Mouse (Mus musculus): ENCODE data around the gene Mboat7. TPM values are rescaled to one million over a fixed set of nuclear protein-coding genes. Genes with fewer than 3 reads are reported as not detected.

Gene Mboat7
- polyA plus RNA-seq, 1 experiment from 2014 or later = 59.4 TPM

- ATAC-seq (ENCODE audit: insufficient number of reproducible peaks, insufficient read depth, low FRiP score, low TSS enrichment, low read depth) = peak; percentile 73
- H3K27me3 ChIP-seq = no peaks in the 10 kb centered on the region
- peaks cover 21% of the 10 kb centered on the region for H3K4me1 ChIP-seq (replicated peaks)
- H3K36me3 ChIP-seq = peaks cover 47% of the 10 kb centered on the region
- peak within 1 kb of the TSS; percentile 81 for H3K4me2 ChIP-seq
- H3K27ac ChIP-seq = peak within 1 kb of the TSS; percentile 98
- no peaks in the 10 kb centered on the region for H3K9me3 ChIP-seq
- H3K9ac ChIP-seq (replicated peaks) = peak within 1 kb of the TSS; percentile 89
- under 1% methylated on average over 49 of the region's 49 CpGs for WGBS
- H3K4me3 ChIP-seq (replicated peaks) = peak within 1 kb of the TSS; percentile 71
Observed at GRCm38 (mm10) chr7:3692382-3692986, 839 bp downstream of the Mboat7 start, which contains the start of gene Tsen34. TSS of gene Tsen34 (plus strand) at chr7:3692863.

- peak overlapping the region; percentile 98; the same call in 1 of the 2 replicates for H3K27ac ChIP-seq
- WGBS = 28% methylated on average over 3 of the region's 3 CpGs
Observed at GRCm38 (mm10) chr7:3691919-3692318, 1.4 kb downstream of the Mboat7 start.

GRCm38 (mm10) chr7:3685400-3686187 is 7.7 kb downstream of the Mboat7 start:
- Histone ChIP-seq H3K4me3 (replicated peaks) (no peak overlapping the region), H3K36me3 (peaks cover 82% of the 10 kb centered on the region), H3K9me3 (no peaks in the 10 kb centered on the region), H3K27ac (no peak overlapping the region), H3K4me2 (no peak overlapping the region), H3K27me3 (no peaks in the 10 kb centered on the region), H3K4me1 (replicated peaks) (no peaks in the 10 kb centered on the region), H3K9ac (replicated peaks) (no peak overlapping the region)
- ATAC-seq (ENCODE audit: insufficient number of reproducible peaks, insufficient read depth, low FRiP score, low TSS enrichment, low read depth) = no peak
- 86% methylated on average over 31 of the region's 31 CpGs for WGBS

More at GRCm38 (mm10) chr7:3691919-3692318, 1.4 kb downstream of the Mboat7 start:
- peaks cover 21% of the 10 kb centered on the region for H3K4me1 ChIP-seq (replicated peaks)
- H3K27me3 ChIP-seq = no peaks in the 10 kb centered on the region
- peak overlapping the region; percentile 71 for H3K4me3 ChIP-seq (replicated peaks)
- peak overlapping the region; percentile 81 for H3K4me2 ChIP-seq
- H3K9ac ChIP-seq (replicated peaks) = peak overlapping the region; percentile 89
- ATAC-seq (ENCODE audit: insufficient number of reproducible peaks, insufficient read depth, low FRiP score, low TSS enrichment, low read depth) = no peak
- no peaks in the 10 kb centered on the region for H3K9me3 ChIP-seq
- H3K36me3 ChIP-seq = peaks cover 47% of the 10 kb centered on the region

GRCm38 (mm10) chr7:3684698-3685097 is 8.6 kb downstream of the Mboat7 start:
- no peaks in the 10 kb centered on the region for H3K9me3 ChIP-seq
- WGBS = 93% methylated on average over 8 of the region's 8 CpGs
- H3K9ac ChIP-seq (replicated peaks) = no peak overlapping the region
- H3K4me2 ChIP-seq = no peak overlapping the region
- ATAC-seq (ENCODE audit: insufficient number of reproducible peaks, insufficient read depth, low FRiP score, low TSS enrichment, low read depth) = no peak
- no peaks in the 10 kb centered on the region for H3K27me3 ChIP-seq
- H3K4me3 ChIP-seq (replicated peaks) = no peak overlapping the region
- peaks cover 79% of the 10 kb centered on the region for H3K36me3 ChIP-seq
- H3K4me1 ChIP-seq (replicated peaks) = no peaks in the 10 kb centered on the region
- H3K27ac ChIP-seq = no peak overlapping the region

GRCm38 (mm10) chr7:3683908-3684550 is 9.3 kb downstream of the Mboat7 start:
- no peaks in the 10 kb centered on the region for H3K4me1 ChIP-seq (replicated peaks)
- peaks cover 83% of the 10 kb centered on the region for H3K36me3 ChIP-seq
- no peak overlapping the region for H3K4me2 ChIP-seq
- H3K4me3 ChIP-seq (replicated peaks) = no peak overlapping the region
- no peak overlapping the region for H3K9ac ChIP-seq (replicated peaks)
- 87% methylated on average over 10 of the region's 10 CpGs for WGBS
- H3K27me3 ChIP-seq = no peaks in the 10 kb centered on the region
- no peak for ATAC-seq (ENCODE audit: insufficient number of reproducible peaks, insufficient read depth, low FRiP score, low TSS enrichment, low read depth)
- H3K27ac ChIP-seq = no peak overlapping the region
- no peaks in the 10 kb centered on the region for H3K9me3 ChIP-seq

- Histone ChIP-seq H3K9ac (replicated peaks) (no peak within 1 kb of the TSS), H3K36me3 (peaks cover 31% of the 10 kb centered on the region), H3K27ac (no peak within 1 kb of the TSS), H3K4me3 (replicated peaks) (no peak within 1 kb of the TSS; the same call in 1 of the 2 replicates), H3K4me2 (no peak within 1 kb of the TSS), H3K4me1 (replicated peaks) (no peaks in the 10 kb centered on the region), H3K27me3 (no peaks in the 10 kb centered on the region), H3K9me3 (no peaks in the 10 kb centered on the region)
- 36% methylated on average over 9 of the region's 9 CpGs for WGBS
- no peak for ATAC-seq (ENCODE audit: insufficient number of reproducible peaks, insufficient read depth, low FRiP score, low TSS enrichment, low read depth)
Observed at GRCm38 (mm10) chr7:3677342-3677741, 16.0 kb downstream of the Mboat7 start, which contains the start of gene Tmc4. TSS of gene Tmc4 (minus strand) at chr7:3677553.

GRCm38 (mm10) chr7:3676371-3676770 is 17.0 kb downstream of the Mboat7 start:
- Histone ChIP-seq H3K27ac (no peak overlapping the region), H3K9me3 (no peaks in the 10 kb centered on the region), H3K36me3 (peaks cover 25% of the 10 kb centered on the region), H3K9ac (replicated peaks) (no peak overlapping the region), H3K4me1 (replicated peaks) (no peaks in the 10 kb centered on the region), H3K4me3 (replicated peaks) (no peak overlapping the region; the same call in 1 of the 2 replicates), H3K4me2 (no peak overlapping the region), H3K27me3 (no peaks in the 10 kb centered on the region)
- WGBS = 88% methylated on average over 12 of the region's 12 CpGs
- ATAC-seq (ENCODE audit: insufficient number of reproducible peaks, insufficient read depth, low FRiP score, low TSS enrichment, low read depth) = no peak

- peaks cover 16% of the 10 kb centered on the region for H3K36me3 ChIP-seq
- WGBS = 82% methylated on average over 3 of the region's 3 CpGs
- no peak for ATAC-seq (ENCODE audit: insufficient number of reproducible peaks, insufficient read depth, low FRiP score, low TSS enrichment, low read depth)
- H3K27ac ChIP-seq = no peak overlapping the region
- no peaks in the 10 kb centered on the region for H3K4me1 ChIP-seq (replicated peaks)
- no peak overlapping the region for H3K4me2 ChIP-seq
- H3K9ac ChIP-seq (replicated peaks) = no peak overlapping the region
- H3K27me3 ChIP-seq = no peaks in the 10 kb centered on the region
- no peak overlapping the region for H3K4me3 ChIP-seq (replicated peaks)
- H3K9me3 ChIP-seq = no peaks in the 10 kb centered on the region
Observed at GRCm38 (mm10) chr7:3675228-3675548, 18.1 kb downstream of the Mboat7 start.

GRCm38 (mm10) chr7:3674507-3675227 is 18.7 kb downstream of the Mboat7 start:
- H3K4me3 ChIP-seq (replicated peaks) = no peak overlapping the region
- 67% methylated on average over 10 of the region's 10 CpGs for WGBS
- H3K4me2 ChIP-seq = no peak overlapping the region
- no peak overlapping the region for H3K27ac ChIP-seq
- H3K27me3 ChIP-seq = no peaks in the 10 kb centered on the region
- H3K9ac ChIP-seq (replicated peaks) = no peak overlapping the region
- peak; percentile 79 for ATAC-seq (ENCODE audit: insufficient number of reproducible peaks, insufficient read depth, low FRiP score, low TSS enrichment, low read depth)
- no peaks in the 10 kb centered on the region for H3K4me1 ChIP-seq (replicated peaks)
- H3K36me3 ChIP-seq = peaks cover 13% of the 10 kb centered on the region
- no peaks in the 10 kb centered on the region for H3K9me3 ChIP-seq

- H3K27ac ChIP-seq = no peak overlapping the region
- ATAC-seq (ENCODE audit: insufficient number of reproducible peaks, insufficient read depth, low FRiP score, low TSS enrichment, low read depth) = no peak
- no peak overlapping the region for H3K4me3 ChIP-seq (replicated peaks)
- no peaks in the 10 kb centered on the region for H3K27me3 ChIP-seq
- 18% methylated on average over 14 of the region's 14 CpGs for WGBS
- peaks cover 16% of the 10 kb centered on the region for H3K36me3 ChIP-seq
- H3K9ac ChIP-seq (replicated peaks) = no peak overlapping the region
- H3K4me1 ChIP-seq (replicated peaks) = peaks cover 17% of the 10 kb centered on the region; the same call in 1 of the 2 replicates
- H3K9me3 ChIP-seq = no peaks in the 10 kb centered on the region
- H3K4me2 ChIP-seq = peak overlapping the region; percentile 19; the same call in 1 of the 2 replicates
Observed at GRCm38 (mm10) chr7:3666921-3667391, 26.4 kb downstream of the Mboat7 start.

All from limb, embryonic 12.5 days (tissue).